Mouse (Mus musculus): ENCODE results near the gene Rin3. TPM values are rescaled to one million over a fixed set of nuclear protein-coding genes. Genes with fewer than 3 reads are reported as not detected.

Rin3 gene
- polyA plus RNA-seq, 1 experiment from 2014 or later: 2.0 TPM

DNA sequence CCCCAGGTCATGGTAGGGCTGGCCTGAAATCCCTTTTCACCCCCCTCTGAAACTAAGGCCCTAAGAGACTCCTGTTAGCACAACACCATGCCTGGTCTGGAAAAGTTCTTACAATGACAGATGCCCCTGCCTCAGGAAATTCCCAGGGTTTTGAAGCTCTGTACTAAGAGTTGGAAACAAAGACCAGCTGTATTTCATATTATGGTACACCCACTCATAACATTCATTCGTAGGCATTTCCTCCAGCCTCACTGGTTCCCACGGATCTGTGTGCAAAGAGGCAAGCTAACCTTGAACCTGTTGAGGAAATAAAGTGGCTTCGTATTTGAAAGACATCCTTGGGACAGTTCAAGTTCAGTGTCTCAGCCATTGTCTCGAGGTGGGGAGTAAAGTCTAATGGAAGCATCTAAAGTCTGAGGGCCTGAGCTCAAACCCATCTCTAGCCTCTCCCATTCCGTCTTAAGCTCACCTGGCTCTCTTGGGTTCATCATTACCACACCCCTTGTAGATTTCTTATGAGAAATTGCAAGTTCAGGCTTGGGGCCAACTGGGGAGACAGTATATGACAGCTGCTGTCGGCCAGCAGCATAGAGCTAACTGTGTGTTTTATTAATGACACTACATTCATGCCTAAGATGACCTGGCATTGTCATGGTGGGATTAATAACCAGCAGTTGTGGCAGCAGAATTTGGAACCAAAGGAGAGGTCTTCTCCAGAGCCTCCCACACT, 41.5 kb downstream of the Rin3 start:
- H3K4me1 ChIP-seq: no peaks in the 10 kb centered on the region
- WGBS: 85% methylated on average over 6 of the region's 6 CpGs
- no peak overlapping the region for H3K27ac ChIP-seq
- H3K27me3 ChIP-seq: no peaks in the 10 kb centered on the region
- ATAC-seq: no peak
- H3K9ac ChIP-seq: no peak overlapping the region
- no peak overlapping the region for H3K4me2 ChIP-seq
- no peaks in the 10 kb centered on the region for H3K36me3 ChIP-seq (ENCODE audit: poor library complexity, severe bottlenecking)
- H3K9me3 ChIP-seq (replicated peaks): no peaks in the 10 kb centered on the region
- H3K4me3 ChIP-seq: no peak overlapping the region

DNA sequence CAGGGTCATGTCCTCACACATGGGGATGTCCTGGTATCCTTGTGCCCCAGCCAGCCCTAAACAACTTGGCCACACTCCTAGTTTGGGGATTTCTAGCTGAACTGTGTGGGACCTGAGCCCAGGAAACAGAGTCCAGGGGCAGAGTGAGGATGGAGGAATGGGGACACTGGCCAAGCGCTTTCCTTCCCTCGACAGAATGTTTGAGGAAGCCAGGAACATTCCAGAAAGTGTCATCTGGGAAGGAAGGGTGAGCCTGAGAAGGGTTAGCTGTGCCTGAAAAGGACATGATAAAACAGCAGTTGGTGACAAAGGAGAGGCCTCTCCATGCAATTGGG, 42.0 kb downstream of the Rin3 start:
- Histone ChIP-seq H3K4me1 (no peaks in the 10 kb centered on the region), H3K9ac (no peak overlapping the region), H3K27me3 (no peaks in the 10 kb centered on the region), H3K36me3 (ENCODE audit: poor library complexity, severe bottlenecking) (no peaks in the 10 kb centered on the region), H3K9me3 (replicated peaks) (no peaks in the 10 kb centered on the region), H3K4me2 (no peak overlapping the region), H3K27ac (no peak overlapping the region), H3K4me3 (no peak overlapping the region)
- ATAC-seq: no peak
- 95% methylated on average over 2 of the region's 2 CpGs for WGBS

DNA sequence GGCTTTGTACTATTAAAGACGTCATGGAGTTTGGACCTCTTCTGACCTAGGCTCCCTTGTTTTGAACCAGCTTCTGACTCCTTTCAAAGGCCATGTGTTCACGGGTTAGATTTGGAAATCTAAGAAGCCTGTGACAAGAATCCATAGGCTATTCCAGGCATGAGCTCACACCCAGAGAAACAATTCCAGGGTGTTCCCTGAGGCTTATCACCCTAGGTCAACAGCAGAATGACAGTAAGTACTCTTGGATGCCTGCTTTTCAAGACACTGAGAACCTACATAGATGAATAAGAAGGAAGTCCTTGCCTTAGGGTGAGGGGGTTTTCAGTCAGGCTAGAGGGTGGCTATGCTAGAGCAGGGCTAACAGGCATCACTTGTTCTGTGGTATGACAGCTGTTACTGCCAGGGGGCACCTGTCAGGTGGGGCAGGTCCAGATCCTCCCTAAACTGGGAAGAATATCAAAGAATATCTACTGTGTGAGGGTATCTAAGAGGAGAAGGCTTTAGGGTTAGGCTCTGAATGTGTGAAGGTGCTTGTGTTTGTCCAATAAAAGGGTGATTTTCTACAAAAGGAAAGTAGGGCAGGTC, 44.0 kb downstream of the Rin3 start:
- WGBS: 93% methylated on average over 2 of the region's 2 CpGs
- ATAC-seq: no peak

DNA sequence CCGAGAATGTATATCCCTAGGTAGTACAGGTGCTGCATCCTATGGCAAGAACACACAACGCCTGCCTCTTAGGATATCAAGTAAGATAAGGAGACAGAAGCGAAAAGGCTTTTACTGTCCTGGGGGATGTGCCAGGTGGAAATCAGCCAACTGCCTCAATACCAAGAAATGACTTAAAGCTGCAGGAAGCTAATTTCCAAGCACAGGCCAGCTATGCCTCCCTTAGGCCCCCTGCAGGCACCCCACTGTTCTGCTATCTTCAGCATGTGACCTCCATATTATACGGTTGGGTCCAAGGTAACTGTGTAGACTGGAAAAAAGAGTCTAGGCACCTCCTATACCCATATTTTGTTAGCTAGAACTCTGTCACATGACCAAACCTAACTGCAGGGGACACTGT, 44.7 kb downstream of the Rin3 start:
- 77% methylated on average over 4 of the region's 4 CpGs for WGBS
- no peaks in the 10 kb centered on the region for H3K36me3 ChIP-seq (ENCODE audit: poor library complexity, severe bottlenecking)

More for the DNA sequence above, 44.0 kb downstream of the Rin3 start:
- no peaks in the 10 kb centered on the region for H3K9me3 ChIP-seq (replicated peaks)
- no peak overlapping the region for H3K9ac ChIP-seq
- H3K27ac ChIP-seq: no peak overlapping the region
- H3K4me1 ChIP-seq: no peaks in the 10 kb centered on the region
- H3K4me3 ChIP-seq: no peak overlapping the region
- H3K27me3 ChIP-seq: no peaks in the 10 kb centered on the region
- no peak overlapping the region for H3K4me2 ChIP-seq
- H3K36me3 ChIP-seq (ENCODE audit: poor library complexity, severe bottlenecking): no peaks in the 10 kb centered on the region

DNA sequence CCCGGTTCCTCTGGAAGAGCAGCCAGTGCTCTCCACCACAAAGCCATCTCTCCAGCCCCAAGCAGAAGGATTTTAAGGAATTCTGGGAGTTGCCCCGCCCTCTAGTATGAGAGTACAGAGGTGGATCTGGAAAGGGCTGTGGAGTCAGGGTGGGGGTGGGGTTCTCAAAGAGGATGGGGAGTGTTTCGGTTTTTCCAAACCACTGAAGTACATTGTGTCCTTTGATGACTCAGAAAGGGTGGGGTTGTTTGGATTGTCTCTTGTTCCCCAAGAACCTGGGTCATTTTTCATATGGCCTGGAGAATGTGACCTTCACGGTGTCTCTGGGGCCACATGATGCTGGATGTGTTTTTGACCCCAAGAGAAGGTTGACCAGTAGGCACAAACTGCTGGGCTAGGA, 45.2 kb downstream of the Rin3 start:
- H3K27ac ChIP-seq: no peak overlapping the region
- no peaks in the 10 kb centered on the region for H3K27me3 ChIP-seq
- H3K9me3 ChIP-seq (replicated peaks): no peaks in the 10 kb centered on the region
- no peak for ATAC-seq
- 89% methylated on average over 4 of the region's 4 CpGs for WGBS
- no peaks in the 10 kb centered on the region for H3K4me1 ChIP-seq
- H3K4me3 ChIP-seq: no peak overlapping the region
- no peak overlapping the region for H3K4me2 ChIP-seq
- no peak overlapping the region for H3K9ac ChIP-seq
- no peaks in the 10 kb centered on the region for H3K36me3 ChIP-seq (ENCODE audit: poor library complexity, severe bottlenecking)

More for the DNA sequence above, 44.7 kb downstream of the Rin3 start:
- H3K27me3 ChIP-seq: no peaks in the 10 kb centered on the region
- no peak overlapping the region for H3K4me2 ChIP-seq
- no peak for ATAC-seq
- H3K4me3 ChIP-seq: no peak overlapping the region
- no peak overlapping the region for H3K27ac ChIP-seq
- H3K9me3 ChIP-seq (replicated peaks): no peaks in the 10 kb centered on the region
- no peak overlapping the region for H3K9ac ChIP-seq
- H3K4me1 ChIP-seq: no peaks in the 10 kb centered on the region

DNA sequence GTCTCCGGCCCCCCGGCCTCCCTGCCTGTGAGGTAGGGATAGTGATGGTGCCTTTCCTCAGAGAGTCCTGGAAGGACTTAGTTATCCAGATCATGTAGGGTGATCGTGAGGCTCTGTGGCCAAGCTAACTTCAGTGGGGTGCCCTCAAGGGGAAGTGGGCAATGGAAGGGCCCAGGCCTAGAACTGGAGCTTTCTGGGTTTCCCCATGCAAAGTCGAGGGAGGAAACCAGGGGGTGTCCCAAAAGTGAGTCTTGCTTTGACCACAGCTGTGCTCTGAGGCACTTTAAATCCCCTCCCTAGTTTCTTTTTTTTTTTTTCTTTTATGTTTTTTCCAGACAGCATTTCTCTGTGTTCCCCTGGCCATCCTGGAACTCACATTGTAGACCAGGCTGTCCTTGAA, 47.3 kb downstream of the Rin3 start:
- H3K9ac ChIP-seq: no peak overlapping the region
- no peaks in the 10 kb centered on the region for H3K4me1 ChIP-seq
- no peak overlapping the region for H3K4me2 ChIP-seq
- no peak overlapping the region for H3K27ac ChIP-seq
- no peaks in the 10 kb centered on the region for H3K36me3 ChIP-seq (ENCODE audit: poor library complexity, severe bottlenecking)
- no peak for ATAC-seq
- WGBS: 88% methylated on average over 4 of the region's 4 CpGs
- no peaks in the 10 kb centered on the region for H3K9me3 ChIP-seq (replicated peaks)
- no peaks in the 10 kb centered on the region for H3K27me3 ChIP-seq
- no peak overlapping the region for H3K4me3 ChIP-seq

DNA sequence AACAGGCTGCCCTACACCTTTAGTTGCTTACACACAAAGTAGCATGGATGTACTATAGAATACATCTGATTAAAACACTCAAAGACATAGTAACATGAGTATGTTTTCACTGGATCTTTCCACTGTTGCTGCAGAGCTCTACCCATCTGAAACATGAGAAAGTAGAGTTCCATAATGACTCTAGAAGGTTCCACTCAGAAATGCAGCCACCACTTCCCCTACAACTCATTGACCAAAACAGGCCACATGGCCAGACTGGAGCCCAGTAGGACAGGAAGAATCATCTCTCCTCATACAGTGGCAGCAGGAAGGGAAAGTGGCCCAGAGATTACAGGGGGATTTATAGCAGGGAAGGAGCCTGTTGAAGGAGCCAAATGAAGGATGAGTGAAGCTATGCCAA, 47.9 kb downstream of the Rin3 start:
- no peak overlapping the region for H3K4me3 ChIP-seq
- H3K27ac ChIP-seq: no peak overlapping the region
- no peaks in the 10 kb centered on the region for H3K36me3 ChIP-seq (ENCODE audit: poor library complexity, severe bottlenecking)
- no peaks in the 10 kb centered on the region for H3K27me3 ChIP-seq
- no peak overlapping the region for H3K4me2 ChIP-seq
- no peaks in the 10 kb centered on the region for H3K9me3 ChIP-seq (replicated peaks)
- H3K4me1 ChIP-seq: no peaks in the 10 kb centered on the region
- no peak overlapping the region for H3K9ac ChIP-seq
- no peak for ATAC-seq

DNA sequence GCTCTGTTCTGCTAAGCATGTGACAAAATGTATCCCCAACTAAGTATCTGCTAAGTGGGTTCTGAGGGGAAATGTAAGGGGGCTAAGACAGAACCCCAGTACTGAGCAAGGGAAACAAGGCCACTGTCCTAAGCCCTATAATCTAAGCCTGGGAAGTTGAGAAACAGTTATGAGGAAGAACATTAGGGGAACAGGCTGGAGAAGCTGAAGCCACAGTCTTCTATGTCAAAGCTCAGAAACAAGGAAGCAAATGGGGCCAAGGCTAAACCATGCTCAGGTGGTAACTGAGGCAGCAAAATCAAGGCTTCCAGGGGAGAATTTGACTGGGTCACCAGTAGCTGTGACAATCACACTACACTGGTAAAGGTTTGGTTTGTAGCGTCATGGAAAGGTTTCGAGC, 50.3 kb downstream of the Rin3 start:
- ATAC-seq: no peak
- no peak overlapping the region for H3K4me3 ChIP-seq
- WGBS: 85% methylated on average over 2 of the region's 2 CpGs
- no peak overlapping the region for H3K9ac ChIP-seq
- H3K27me3 ChIP-seq: no peaks in the 10 kb centered on the region
- no peaks in the 10 kb centered on the region for H3K36me3 ChIP-seq (ENCODE audit: poor library complexity, severe bottlenecking)
- H3K9me3 ChIP-seq (replicated peaks): no peaks in the 10 kb centered on the region
- H3K4me2 ChIP-seq: no peak overlapping the region
- H3K4me1 ChIP-seq: no peaks in the 10 kb centered on the region
- H3K27ac ChIP-seq: no peak overlapping the region

DNA sequence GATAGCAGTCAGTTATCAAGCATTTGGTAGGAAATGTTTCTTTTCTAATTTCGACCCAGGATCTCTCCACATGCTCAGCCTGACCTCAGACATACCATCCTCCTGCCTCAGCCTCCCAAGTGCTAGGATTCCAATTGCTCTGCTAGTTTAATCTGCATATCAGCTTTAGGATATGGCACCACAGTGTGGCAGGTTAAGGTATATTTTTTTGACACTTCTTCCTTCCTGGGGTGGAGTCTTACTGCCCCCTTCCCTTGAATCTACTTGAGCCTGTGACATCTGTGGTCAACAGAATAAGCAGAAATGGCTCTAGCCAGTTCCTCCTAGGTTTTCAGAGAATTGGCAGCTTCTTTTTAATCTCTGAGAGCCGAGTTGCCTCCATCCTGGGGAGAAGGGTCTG, 56.2 kb downstream of the Rin3 start:
- no peaks in the 10 kb centered on the region for H3K9me3 ChIP-seq (replicated peaks)
- no peak overlapping the region for H3K27ac ChIP-seq
- no peaks in the 10 kb centered on the region for H3K27me3 ChIP-seq
- H3K4me3 ChIP-seq: no peak overlapping the region
- no peak for ATAC-seq
- no peak overlapping the region for H3K9ac ChIP-seq
- H3K36me3 ChIP-seq (ENCODE audit: poor library complexity, severe bottlenecking): no peaks in the 10 kb centered on the region
- H3K4me1 ChIP-seq: no peaks in the 10 kb centered on the region
- 75% methylated on average over 2 of the region's 2 CpGs for WGBS
- no peak overlapping the region for H3K4me2 ChIP-seq

DNA sequence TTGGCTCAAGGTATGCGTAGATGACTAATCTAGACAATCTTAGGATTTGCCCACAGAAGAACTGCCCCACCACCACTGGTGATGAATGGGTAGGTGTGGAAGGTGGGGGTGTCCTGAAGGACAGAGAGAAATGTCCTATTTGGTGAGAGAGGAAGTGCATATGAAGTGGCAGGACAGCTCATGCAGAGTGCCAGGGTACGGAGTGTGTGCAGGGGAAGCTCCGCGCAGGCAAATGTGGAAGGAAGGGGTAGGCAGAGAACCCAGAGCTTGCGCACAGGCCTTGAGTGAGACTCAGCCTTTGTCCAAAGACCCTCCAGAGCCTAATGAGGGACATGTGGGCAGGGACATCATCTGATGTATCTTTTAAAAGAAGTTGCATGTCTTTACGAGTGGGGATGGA, 57.6 kb downstream of the Rin3 start:
- H3K27ac ChIP-seq: no peak overlapping the region
- no peak overlapping the region for H3K4me2 ChIP-seq
- 90% methylated on average over 6 of the region's 6 CpGs for WGBS
- H3K4me1 ChIP-seq: no peaks in the 10 kb centered on the region
- no peak overlapping the region for H3K9ac ChIP-seq
- H3K36me3 ChIP-seq (ENCODE audit: poor library complexity, severe bottlenecking): no peaks in the 10 kb centered on the region
- no peaks in the 10 kb centered on the region for H3K9me3 ChIP-seq (replicated peaks)
- H3K27me3 ChIP-seq: no peaks in the 10 kb centered on the region
- no peak overlapping the region for H3K4me3 ChIP-seq
- ATAC-seq: no peak

DNA sequence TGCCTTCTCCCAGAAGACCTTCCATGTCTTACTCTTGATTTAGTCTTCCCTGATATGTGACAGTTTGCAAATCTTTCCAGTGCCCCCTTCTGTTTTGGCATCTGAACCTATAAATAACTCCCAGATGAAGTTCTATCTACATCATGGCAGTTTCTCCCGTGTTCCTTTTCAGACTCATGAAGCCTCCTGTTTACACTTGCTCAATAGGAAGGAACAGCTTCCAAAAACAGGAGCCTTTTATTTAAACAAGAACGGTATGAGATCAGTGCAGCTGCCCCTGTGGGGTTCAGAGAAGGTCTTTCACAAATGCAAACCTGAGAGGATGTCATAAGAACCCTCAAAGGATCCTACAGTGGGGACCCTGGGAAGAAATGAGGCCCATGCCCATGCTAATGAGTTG, 59.3 kb downstream of the Rin3 start:
- H3K4me2 ChIP-seq: no peak overlapping the region
- no peaks in the 10 kb centered on the region for H3K36me3 ChIP-seq (ENCODE audit: poor library complexity, severe bottlenecking)
- ATAC-seq: no peak
- H3K4me1 ChIP-seq: no peaks in the 10 kb centered on the region
- H3K9ac ChIP-seq: no peak overlapping the region
- H3K27ac ChIP-seq: no peak overlapping the region
- H3K4me3 ChIP-seq: no peak overlapping the region
- H3K27me3 ChIP-seq: no peaks in the 10 kb centered on the region
- H3K9me3 ChIP-seq (replicated peaks): no peaks in the 10 kb centered on the region
- 68% methylated on average over 2 of the region's 2 CpGs for WGBS

DNA sequence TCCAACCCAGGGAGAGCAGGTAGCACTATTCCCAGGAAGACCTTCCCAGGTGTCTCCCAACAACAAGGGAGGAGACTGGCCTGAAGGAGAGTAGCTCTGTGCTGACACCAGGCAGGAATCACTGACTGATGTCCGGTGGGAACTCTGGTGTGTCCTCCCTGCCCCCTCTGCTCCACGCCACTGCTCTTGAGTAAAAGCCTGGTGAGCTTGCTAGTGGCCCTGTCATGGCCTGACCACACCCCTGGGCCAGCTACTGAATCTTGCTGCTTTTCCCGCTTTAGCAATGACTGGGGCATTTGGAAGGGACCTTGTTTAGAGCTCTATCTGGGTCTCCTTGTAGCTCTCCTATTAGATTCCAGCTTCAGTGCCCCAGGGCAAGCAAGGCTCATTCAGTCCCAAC, 59.8 kb downstream of the Rin3 start:
- Histone ChIP-seq H3K27me3 (no peaks in the 10 kb centered on the region), H3K9ac (no peak overlapping the region), H3K4me1 (no peaks in the 10 kb centered on the region), H3K4me3 (no peak overlapping the region), H3K9me3 (replicated peaks) (no peaks in the 10 kb centered on the region), H3K27ac (no peak overlapping the region), H3K4me2 (no peak overlapping the region), H3K36me3 (ENCODE audit: poor library complexity, severe bottlenecking) (no peaks in the 10 kb centered on the region)
- WGBS: 55% methylated on average over 3 of the region's 3 CpGs
- no peak for ATAC-seq

Data from forebrain, embryonic 13.5 days (tissue).